Mouse (Mus musculus) stomach, postnatal 0 days (tissue): ENCODE measurements around the gene Gm9936. TPM values are rescaled to one million over a fixed set of nuclear protein-coding genes. Genes with fewer than 3 reads are reported as not detected.

Experiments used
- ATAC-seq: fragments of 200-750 bp; cut with Nextera tagmentation; 2 replicates; pipeline ENCODE4 v1.8.0; 2017; ENCODE audit not compliant: low FRiP score, low TSS enrichment
- DNase-seq: peaks from one replicate; pipeline ENCODE4 v3.0.0-alpha.2; 2016; ENCODE audit warnings: low spot score
- H3K27ac ChIP-seq: fragments of 300-500 bp; sonication (generic); replicated peaks from 2 replicates; pipeline ENCODE4 v1.5.1; 2014; ENCODE audit warnings: mild to moderate bottlenecking, control low read depth
- H3K27me3 ChIP-seq: fragments of 300-500 bp; sonication (generic); 2 replicates; pipeline ENCODE4 v1.6.1; 2014; ENCODE audit warnings: low read length; ENCODE audit not compliant: control insufficient read depth, insufficient read depth
- H3K36me3 ChIP-seq: fragments of 300-500 bp; sonication (generic); 2 replicates; pipeline ENCODE4 v1.6.1; 2014; ENCODE audit warnings: low read length, mixed read lengths; ENCODE audit not compliant: control insufficient read depth, insufficient read depth
- H3K4me1 ChIP-seq: fragments of 300-500 bp; sonication (generic); replicated peaks from 2 replicates; pipeline ENCODE4 v1.6.1; 2014; ENCODE audit warnings: antibody characterized with exemption; ENCODE audit not compliant: control insufficient read depth, insufficient read depth
- H3K4me2 ChIP-seq: fragments of 300-500 bp; sonication (generic); replicated peaks from 2 replicates; pipeline ENCODE4 v1.6.1; 2014; ENCODE audit warnings: low read depth, mild to moderate bottlenecking, control low read depth, moderate library complexity
- H3K4me3 ChIP-seq: fragments of 300-500 bp; sonication (generic); 2 replicates; pipeline ENCODE4 v1.5.1; 2014; ENCODE audit warnings: low read depth, low read length, control low read depth
- H3K9ac ChIP-seq: fragments of 300-500 bp; sonication (generic); 2 replicates; pipeline ENCODE4 v1.6.1; 2014; ENCODE audit warnings: mild to moderate bottlenecking, low read length, control low read depth, mixed read lengths
- H3K9me3 ChIP-seq: fragments of 300-500 bp; sonication (generic); 2 replicates; pipeline ENCODE4 v1.6.1; 2016; ENCODE audit warnings: low read length; ENCODE audit not compliant: control insufficient read depth
- CTCF ChIP-seq: IDR thresholded peaks from 2 replicates; pipeline ENCODE4 v1.5.1; 2016; ENCODE audit warnings: antibody characterized with exemption, low read depth, mild to moderate bottlenecking, moderate library complexity
- EP300 ChIP-seq: optimal IDR thresholded peaks from 2 replicates; pipeline ENCODE3; 2016; ENCODE audit warnings: antibody characterized with exemption
- WGBS: fragments of 180-500 bp; shearing (Covaris S2); extraction: QIAGEN DNeasy Blood & Tissue Kit; methylation state at CpG from one replicate; pipeline ENCODE4 v1.1.7; 2014; 5-methylcytosine and 5-hydroxymethylcytosine counted together
- polyA plus RNA-seq: library from polyadenylated mRNA; unstranded; fragments of >200 nt; fragmentation: Nextera tagmentation; extraction: Ambion mirVana; gene quantifications from 2 replicates; pipeline ENCODE4 v1.2.1, GENCODE M21; 2015

The Gm9936 gene
- polyA plus RNA-seq, 1 experiment from 2014 or later = 0.15 TPM

DNA sequence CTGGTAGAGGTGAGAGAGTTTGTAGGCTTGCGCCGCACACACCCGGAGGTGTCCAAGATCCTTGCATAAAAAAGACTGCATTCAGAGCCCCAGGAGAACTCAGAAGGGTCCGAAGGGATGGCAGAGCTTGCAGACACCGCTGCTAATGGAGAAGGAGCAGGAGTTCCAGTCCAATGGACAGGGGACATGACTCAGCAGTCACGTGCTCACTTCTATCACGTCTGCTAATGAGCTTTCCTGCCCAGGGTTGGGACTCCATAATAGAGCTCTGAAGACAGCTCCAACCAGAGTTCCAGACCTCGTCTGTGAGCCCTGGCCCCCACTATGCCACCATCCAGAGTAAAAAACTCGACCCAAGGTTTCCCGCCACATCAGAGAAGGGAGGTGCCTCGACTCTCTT, 40.4 kb downstream of the Gm9936 start:
- Histone ChIP-seq H3K36me3 (no peaks in the 10 kb centered on the region), H3K9me3 (no peaks in the 10 kb centered on the region), H3K4me1 (no peaks in the 10 kb centered on the region), H3K27me3 (no peaks in the 10 kb centered on the region), H3K4me2 (no peak overlapping the region), H3K4me3 (no peak overlapping the region), H3K9ac (no peak overlapping the region), H3K27ac (no peak overlapping the region)
- DNase-seq (peak; percentile 14), ATAC-seq (no peak)
- TF ChIP-seq CTCF = no peak
- no peak for TF ChIP-seq EP300
- 73% methylated on average over 10 of the region's 11 CpGs for WGBS

DNA sequence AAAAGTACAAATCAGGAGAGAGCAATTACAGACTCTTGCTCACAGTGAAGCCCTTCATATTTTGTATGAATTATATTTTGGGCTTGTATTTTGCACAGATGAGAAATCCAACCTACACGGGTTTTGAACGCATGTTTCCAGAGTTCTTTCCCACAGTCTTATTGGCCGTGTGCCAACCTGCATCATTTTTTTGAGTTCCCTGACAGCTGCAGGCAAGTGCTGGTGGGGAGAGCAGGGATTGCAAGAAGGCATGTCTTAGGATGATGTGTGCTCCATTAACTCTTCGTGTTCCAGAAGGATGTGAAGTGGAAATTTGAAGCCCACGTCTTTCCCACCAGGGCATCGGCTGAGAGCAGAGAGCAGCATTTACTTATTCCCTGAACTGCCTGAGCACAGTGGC, 41.9 kb downstream of the Gm9936 start:
- ATAC-seq = no peak
- no peak overlapping the region for H3K4me2 ChIP-seq
- no peak overlapping the region for H3K4me3 ChIP-seq
- 57% methylated on average over 6 of the region's 6 CpGs for WGBS
- no peaks in the 10 kb centered on the region for H3K27me3 ChIP-seq
- no peak overlapping the region for H3K27ac ChIP-seq
- TF ChIP-seq EP300 (no peak), CTCF (no peak)
- no peak overlapping the region for H3K9ac ChIP-seq
- DNase-seq = peak; percentile 12
- H3K9me3 ChIP-seq = no peaks in the 10 kb centered on the region
- no peaks in the 10 kb centered on the region for H3K36me3 ChIP-seq
- no peaks in the 10 kb centered on the region for H3K4me1 ChIP-seq

DNA sequence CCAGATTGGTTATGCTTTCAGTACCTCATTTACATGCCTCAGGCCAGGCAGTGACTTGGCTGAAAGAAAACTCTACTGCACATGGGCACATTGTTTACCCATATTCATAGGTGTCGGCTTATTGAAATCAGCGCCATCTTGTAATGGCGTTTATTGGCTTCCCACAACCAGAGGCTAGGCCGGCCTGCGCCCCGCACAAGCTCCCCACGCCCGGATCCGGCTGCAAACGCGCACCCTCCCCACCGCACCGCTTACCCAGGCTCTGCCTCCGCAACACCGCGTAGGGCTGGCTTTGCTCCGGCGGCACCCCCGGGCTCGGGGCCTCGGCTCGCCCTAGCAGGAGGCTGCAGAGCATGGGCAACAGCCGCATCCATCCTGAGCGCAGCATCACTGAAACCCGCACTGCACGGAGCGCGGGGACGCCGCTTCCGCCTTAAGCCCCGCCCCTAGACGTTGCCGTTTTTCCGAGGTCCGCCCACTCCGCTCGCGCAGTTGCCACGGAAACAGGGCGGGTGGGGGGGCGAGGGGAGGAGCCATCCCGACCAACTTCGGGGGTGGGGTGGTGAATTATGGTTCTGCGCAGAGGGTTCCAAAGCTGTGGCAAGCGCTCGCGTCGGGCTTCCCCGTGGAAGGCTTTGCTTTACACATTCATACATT, 44.8 kb downstream of the Gm9936 start:
- peak overlapping the region; percentile 84 for H3K4me3 ChIP-seq
- ATAC-seq (peak; percentile 91), DNase-seq (peak; percentile 89)
- peak overlapping the region; percentile 70 for H3K4me2 ChIP-seq
- WGBS = under 1% methylated on average over 50 of the region's 50 CpGs
- no peaks in the 10 kb centered on the region for H3K4me1 ChIP-seq
- no peaks in the 10 kb centered on the region for H3K9me3 ChIP-seq
- peaks cover 3% of the 10 kb centered on the region; the same call in 1 of the 2 replicates for H3K36me3 ChIP-seq
- H3K27me3 ChIP-seq = no peaks in the 10 kb centered on the region
- H3K27ac ChIP-seq = peak overlapping the region; percentile 93
- H3K9ac ChIP-seq = peak overlapping the region; percentile 95
- no peak for TF ChIP-seq EP300
- TF ChIP-seq CTCF = no peak

DNA sequence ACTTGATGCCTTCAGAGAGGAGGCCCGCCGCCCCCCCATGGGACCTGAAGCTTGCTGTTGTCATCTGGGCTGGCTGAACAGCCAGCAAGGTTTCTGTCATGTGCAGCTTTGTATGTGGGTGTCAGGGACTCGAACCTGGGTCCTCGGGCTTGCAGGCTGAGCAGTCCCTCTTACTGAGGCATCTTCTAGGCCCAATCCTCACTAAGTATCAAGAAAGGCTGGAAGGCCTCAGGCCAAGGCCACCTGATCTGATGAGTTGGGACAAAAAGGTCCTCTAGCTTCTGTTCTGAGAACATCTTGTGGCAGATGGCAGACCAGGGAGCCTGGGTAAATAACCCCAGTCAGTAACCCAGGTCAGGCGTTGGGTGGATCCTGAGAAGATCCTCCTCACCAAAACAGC, 48.7 kb downstream of the Gm9936 start:
- Histone ChIP-seq H3K4me3 (no peak overlapping the region), H3K9ac (no peak overlapping the region), H3K27ac (no peak overlapping the region), H3K27me3 (no peaks in the 10 kb centered on the region), H3K4me2 (no peak overlapping the region), H3K36me3 (peaks cover 5% of the 10 kb centered on the region; the same call in 1 of the 2 replicates), H3K9me3 (no peaks in the 10 kb centered on the region), H3K4me1 (no peaks in the 10 kb centered on the region)
- WGBS = 92% methylated on average over 5 of the region's 5 CpGs
- ATAC-seq (no peak), DNase-seq (no peak)
- TF ChIP-seq EP300 (no peak), CTCF (no peak)

DNA sequence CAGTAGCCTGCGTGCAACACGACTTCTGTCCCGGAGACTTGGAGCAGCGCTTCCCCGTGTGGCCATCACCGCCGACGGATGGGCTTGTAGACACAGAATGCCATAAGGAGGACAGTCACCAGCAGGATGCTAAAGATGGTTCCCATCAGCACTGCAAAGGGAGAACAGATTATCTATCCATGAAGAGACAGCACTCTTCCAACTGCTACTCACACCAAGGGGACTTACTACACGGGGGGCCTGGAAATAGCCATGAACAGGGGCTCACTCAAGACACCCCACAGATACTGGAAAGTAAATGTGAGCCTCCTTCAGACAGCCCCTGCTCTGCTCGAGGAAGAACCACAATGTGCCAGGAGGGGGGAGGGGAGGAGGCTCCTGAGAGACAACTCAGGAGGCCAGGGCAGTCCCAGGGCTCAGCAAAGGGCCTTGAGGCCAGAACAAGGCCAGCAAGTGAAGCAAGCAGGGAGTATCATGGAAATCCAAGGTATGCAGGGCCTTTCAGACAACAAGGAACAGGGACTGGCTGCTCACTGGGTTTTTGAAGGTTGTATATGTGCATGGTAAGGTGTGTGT, 49.2 kb downstream of the Gm9936 start:
- peak; percentile 13 for DNase-seq
- Histone ChIP-seq H3K9me3 (no peaks in the 10 kb centered on the region), H3K36me3 (peaks cover 7% of the 10 kb centered on the region; the same call in 1 of the 2 replicates), H3K27ac (no peak overlapping the region), H3K4me3 (no peak overlapping the region), H3K9ac (no peak overlapping the region), H3K4me1 (no peaks in the 10 kb centered on the region), H3K27me3 (no peaks in the 10 kb centered on the region), H3K4me2 (no peak overlapping the region)
- no peak for ATAC-seq
- TF ChIP-seq EP300 (no peak), CTCF (no peak)
- 81% methylated on average over 10 of the region's 10 CpGs for WGBS

DNA sequence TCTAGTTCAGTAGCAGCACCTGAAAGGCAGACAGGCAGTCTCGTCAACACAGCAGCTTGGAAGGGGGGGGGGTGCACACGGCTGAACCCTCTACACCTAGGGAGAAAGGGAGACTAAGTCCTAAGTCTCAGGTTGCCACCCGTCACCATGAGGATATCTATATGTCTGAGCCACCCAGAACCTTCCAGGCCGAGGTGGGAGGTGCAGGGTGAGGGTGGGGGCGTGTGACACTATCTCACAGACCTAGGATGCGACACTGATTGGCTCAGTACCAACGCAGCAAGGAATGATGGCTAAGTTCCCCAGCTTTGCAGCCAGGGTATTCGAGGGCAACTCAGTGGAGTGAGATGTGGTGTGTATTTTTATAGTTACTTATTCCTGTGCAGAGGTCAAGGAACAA, 50.1 kb downstream of the Gm9936 start:
- no peak for DNase-seq
- Histone ChIP-seq H3K36me3 (peaks cover 16% of the 10 kb centered on the region; the same call in 1 of the 2 replicates), H3K4me1 (no peaks in the 10 kb centered on the region), H3K27me3 (no peaks in the 10 kb centered on the region), H3K9ac (no peak overlapping the region), H3K27ac (no peak overlapping the region), H3K9me3 (no peaks in the 10 kb centered on the region), H3K4me3 (no peak overlapping the region), H3K4me2 (no peak overlapping the region)
- ATAC-seq = no peak
- TF ChIP-seq EP300 (no peak), CTCF (no peak)
- 79% methylated on average over 8 of the region's 8 CpGs for WGBS
